Mouse (Mus musculus) intestine, embryonic 14.5 days (tissue): ENCODE data around the gene Neb. TPM values are rescaled to one million over a fixed set of nuclear protein-coding genes. Genes with fewer than 3 reads are reported as not detected.

Experiments used
- ATAC-seq: fragments of 200-750 bp; cut with Nextera tagmentation; replicated peaks from 2 replicates; pipeline ENCODE4 v1.8.0; 2017; ENCODE audit warnings: low read depth, moderate number of reproducible peaks, moderate TSS enrichment, moderate library complexity; ENCODE audit not compliant: low FRiP score, low TSS enrichment
- DNase-seq: peaks from one replicate; pipeline ENCODE4 v3.0.0-alpha.2; 2018; ENCODE audit warnings: low spot score
- H3K27ac ChIP-seq: fragments of 300-500 bp; sonication (generic); 2 replicates; pipeline ENCODE4 v1.5.1; 2014; ENCODE audit warnings: low read depth, mild to moderate bottlenecking, control low read depth
- H3K27me3 ChIP-seq: fragments of 300-500 bp; sonication (generic); replicated peaks from 2 replicates; pipeline ENCODE4 v1.6.1; 2014; ENCODE audit warnings: low read length, control low read depth; ENCODE audit not compliant: control insufficient read depth, insufficient read depth
- H3K36me3 ChIP-seq: fragments of 300-500 bp; sonication (generic); 2 replicates; pipeline ENCODE4 v1.6.1; 2014; ENCODE audit warnings: low read length, control low read depth; ENCODE audit not compliant: control insufficient read depth, insufficient read depth
- H3K4me1 ChIP-seq: fragments of 300-500 bp; sonication (generic); replicated peaks from 2 replicates; pipeline ENCODE4 v1.6.1; 2014; ENCODE audit warnings: low read length, control low read depth, mixed read lengths; ENCODE audit not compliant: control insufficient read depth, insufficient read depth
- H3K4me2 ChIP-seq: fragments of 300-500 bp; sonication (generic); 2 replicates; pipeline ENCODE4 v1.6.1; 2014; ENCODE audit warnings: low read length
- H3K4me3 ChIP-seq: fragments of 300-500 bp; sonication (generic); 2 replicates; pipeline ENCODE4 v1.5.1; 2014; ENCODE audit warnings: low read depth, low read length, control low read depth, mixed read lengths
- H3K9ac ChIP-seq: fragments of 300-500 bp; sonication (generic); 2 replicates; pipeline ENCODE4 v1.6.1; 2014; ENCODE audit warnings: mild to moderate bottlenecking, low read length
- H3K9me3 ChIP-seq: fragments of 300-500 bp; sonication (generic); 2 replicates; pipeline ENCODE4 v1.6.1; 2016; ENCODE audit warnings: low read length, control low read depth; ENCODE audit not compliant: control insufficient read depth
- WGBS: fragments of 180-500 bp; shearing (Covaris S2); extraction: QIAGEN DNeasy Blood & Tissue Kit; methylation state at CpG from one replicate; pipeline ENCODE4 v1.1.7; 2014; 5-methylcytosine and 5-hydroxymethylcytosine counted together
- polyA plus RNA-seq: library from polyadenylated mRNA; unstranded; fragments of >200 nt; fragmentation: Nextera tagmentation; extraction: Ambion mirVana; gene quantifications from 2 replicates; pipeline ENCODE4 v1.2.1, GENCODE M21; 2014

The Neb gene
- polyA plus RNA-seq, 1 experiment from 2014 or later: 0.07 TPM

GRCm38 (mm10) chr2:52421197-52421596 lies 42.9 kb upstream of the Neb start:
- no peaks in the 10 kb centered on the region for H3K27me3 ChIP-seq
- H3K4me1 ChIP-seq: peaks cover 26% of the 10 kb centered on the region
- no peaks in the 10 kb centered on the region for H3K9me3 ChIP-seq
- peaks cover 3% of the 10 kb centered on the region for H3K36me3 ChIP-seq
- H3K4me3 ChIP-seq: no peak overlapping the region
- no peak overlapping the region for H3K9ac ChIP-seq
- 37% methylated on average over 6 of the region's 6 CpGs for WGBS
- ATAC-seq: no peak
- no peak for DNase-seq
- H3K4me2 ChIP-seq: 0 out of 2 replicates have a peak overlapping the region, but pooled peaks have one; percentile 9
- H3K27ac ChIP-seq: no peak overlapping the region

GRCm38 (mm10) chr2:52420001-52420710 lies 41.9 kb upstream of the Neb start:
- DNase-seq (no peak), ATAC-seq (no peak)
- H3K4me1 ChIP-seq: peaks cover 26% of the 10 kb centered on the region
- H3K9ac ChIP-seq: no peak overlapping the region
- whole genome bisulfite sequencing: 83% methylated on average over 7 of the region's 7 CpGs
- H3K27me3 ChIP-seq: no peaks in the 10 kb centered on the region
- no peak overlapping the region for H3K27ac ChIP-seq
- H3K4me2 ChIP-seq: no peak overlapping the region
- H3K9me3 ChIP-seq: no peaks in the 10 kb centered on the region
- no peak overlapping the region for H3K4me3 ChIP-seq
- peaks cover 14% of the 10 kb centered on the region for H3K36me3 ChIP-seq

- H3K9me3 ChIP-seq: no peaks in the 10 kb centered on the region
- no peak overlapping the region for H3K4me3 ChIP-seq
- ATAC-seq: no peak
- H3K4me2 ChIP-seq: no peak overlapping the region
- no peaks in the 10 kb centered on the region for H3K27me3 ChIP-seq
- peaks cover 26% of the 10 kb centered on the region for H3K4me1 ChIP-seq
- H3K36me3 ChIP-seq: peaks cover 14% of the 10 kb centered on the region
- H3K9ac ChIP-seq: no peak overlapping the region
- no peak overlapping the region for H3K27ac ChIP-seq
- DNase-seq: no peak
- WGBS: 77% methylated on average over 6 of the region's 6 CpGs
These were observed 41.0 kb upstream of the Neb start for GRCm38 (mm10) chr2:52419295-52419694.

- Histone ChIP-seq H3K36me3 (peaks cover 64% of the 10 kb centered on the region), H3K4me2 (no peak overlapping the region), H3K4me3 (no peak overlapping the region), H3K9me3 (peaks cover 21% of the 10 kb centered on the region), H3K4me1 (no peaks in the 10 kb centered on the region), H3K9ac (no peak overlapping the region), H3K27ac (no peak overlapping the region), H3K27me3 (no peaks in the 10 kb centered on the region)
- no peak for DNase-seq
- 96% methylated on average over 5 of the region's 5 CpGs for WGBS
- ATAC-seq: no peak
These were observed 34.3 kb upstream of the Neb start for GRCm38 (mm10) chr2:52412524-52413037.

- no peak for ATAC-seq
- H3K27ac ChIP-seq: no peak overlapping the region
- H3K9me3 ChIP-seq: peaks cover 21% of the 10 kb centered on the region
- WGBS: 88% methylated on average over 1 of the region's 1 CpGs
- no peak for DNase-seq
- no peaks in the 10 kb centered on the region for H3K4me1 ChIP-seq
- no peak overlapping the region for H3K4me2 ChIP-seq
- no peak overlapping the region for H3K4me3 ChIP-seq
- no peak overlapping the region for H3K9ac ChIP-seq
- no peaks in the 10 kb centered on the region for H3K27me3 ChIP-seq
- H3K36me3 ChIP-seq: peaks cover 72% of the 10 kb centered on the region
These were observed 28.2 kb upstream of the Neb start for GRCm38 (mm10) chr2:52406480-52406879.

GRCm38 (mm10) chr2:52405238-52405637 lies 27.0 kb upstream of the Neb start:
- H3K4me3 ChIP-seq: no peak overlapping the region
- no peak overlapping the region for H3K27ac ChIP-seq
- H3K9me3 ChIP-seq: peaks cover 10% of the 10 kb centered on the region
- no peak for ATAC-seq
- no peaks in the 10 kb centered on the region for H3K27me3 ChIP-seq
- H3K9ac ChIP-seq: no peak overlapping the region
- H3K36me3 ChIP-seq: peaks cover 65% of the 10 kb centered on the region
- no peak overlapping the region for H3K4me2 ChIP-seq
- no peaks in the 10 kb centered on the region for H3K4me1 ChIP-seq
- DNase-seq: no peak
- 90% methylated on average over 5 of the region's 5 CpGs for WGBS

- Histone ChIP-seq H3K4me1 (no peaks in the 10 kb centered on the region), H3K36me3 (0 out of 2 replicates have a peak, but pooled peaks cover 4% of the 10 kb centered on the region), H3K4me3 (no peak overlapping the region), H3K4me2 (no peak overlapping the region), H3K9ac (no peak overlapping the region), H3K9me3 (no peaks in the 10 kb centered on the region), H3K27me3 (no peaks in the 10 kb centered on the region), H3K27ac (no peak overlapping the region)
- ATAC-seq: no peak
- no peak for DNase-seq
- WGBS: 78% methylated on average over 5 of the region's 5 CpGs
These were observed 16.3 kb upstream of the Neb start for GRCm38 (mm10) chr2:52394529-52394928.

- Histone ChIP-seq H3K4me3 (no peak overlapping the region), H3K4me1 (no peaks in the 10 kb centered on the region; the same call in 1 of the 2 replicates), H3K27ac (no peak overlapping the region), H3K9ac (no peak overlapping the region), H3K4me2 (no peak overlapping the region), H3K36me3 (no peaks in the 10 kb centered on the region), H3K27me3 (no peaks in the 10 kb centered on the region), H3K9me3 (no peaks in the 10 kb centered on the region)
- ATAC-seq (no peak), DNase-seq (no peak)
- 69% methylated on average over 2 of the region's 2 CpGs for WGBS
These were observed 12.2 kb upstream of the Neb start for GRCm38 (mm10) chr2:52390415-52390975.

- H3K4me2 ChIP-seq: no peak overlapping the region
- H3K4me1 ChIP-seq: no peaks in the 10 kb centered on the region; the same call in 1 of the 2 replicates
- ATAC-seq (no peak), DNase-seq (no peak)
- H3K27me3 ChIP-seq: no peaks in the 10 kb centered on the region
- no peaks in the 10 kb centered on the region for H3K36me3 ChIP-seq
- no peak overlapping the region for H3K27ac ChIP-seq
- H3K4me3 ChIP-seq: no peak overlapping the region
- H3K9ac ChIP-seq: no peak overlapping the region
- H3K9me3 ChIP-seq: no peaks in the 10 kb centered on the region
- WGBS: 62% methylated on average over 3 of the region's 3 CpGs
These were observed 11.7 kb upstream of the Neb start for GRCm38 (mm10) chr2:52389975-52390374.
